Mouse (Mus musculus): ENCODE data around the gene Gm4133.
"Not testable (repeated sequence)": the region's sequence is repeated elsewhere in the genome, so short reads cannot be mapped to it uniquely, and the experiment has no call there.

Gm4133 gene

DNA sequence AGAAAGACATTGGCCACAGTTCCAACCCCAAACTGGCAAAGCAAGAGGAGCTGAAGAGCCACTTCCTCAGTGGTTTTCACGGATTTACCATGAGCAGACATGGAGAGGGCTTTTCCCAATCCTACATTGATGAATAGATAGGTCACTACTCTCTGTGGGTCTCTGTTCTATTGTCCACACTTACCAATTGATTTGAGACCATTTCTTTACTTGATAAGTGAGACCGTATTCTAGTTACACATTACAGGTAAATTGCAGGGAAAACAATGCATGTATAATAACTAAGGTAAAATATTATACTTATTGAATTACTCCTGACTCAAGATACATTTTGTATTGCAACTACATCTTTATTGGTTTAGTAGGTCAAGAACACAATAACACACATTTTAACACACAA, at the start of gene Gm4133:
TSS of gene Gm4133 (minus strand) at position 101 of the 400 bp plus-strand sequence.
- not testable (repeated sequence) for DNase-seq

DNA sequence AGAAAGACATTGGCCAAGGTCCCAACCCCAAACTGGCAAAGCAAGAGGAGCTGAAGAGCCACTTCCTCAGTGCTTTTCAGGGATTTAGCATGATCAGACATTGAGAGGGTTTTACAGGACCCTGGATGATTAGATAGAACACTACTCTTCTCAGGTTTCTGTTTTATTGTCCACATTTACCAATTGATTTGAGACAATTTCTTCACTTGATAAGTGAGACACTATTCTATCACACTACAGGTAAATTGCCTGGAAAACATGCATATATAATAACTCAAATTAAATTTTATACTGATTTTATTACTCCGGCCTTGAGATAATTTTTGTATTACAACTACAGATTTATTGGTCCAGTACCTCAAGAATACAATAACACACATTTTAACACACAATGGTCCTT, 41.4 kb upstream of the Gm4133 start, which contains the start of gene Gm5728:
TSS of gene Gm5728 (minus strand) at position 101 of the 400 bp plus-strand sequence.
- not testable (repeated sequence) for DNase-seq
